In the genomic region with DNA sequence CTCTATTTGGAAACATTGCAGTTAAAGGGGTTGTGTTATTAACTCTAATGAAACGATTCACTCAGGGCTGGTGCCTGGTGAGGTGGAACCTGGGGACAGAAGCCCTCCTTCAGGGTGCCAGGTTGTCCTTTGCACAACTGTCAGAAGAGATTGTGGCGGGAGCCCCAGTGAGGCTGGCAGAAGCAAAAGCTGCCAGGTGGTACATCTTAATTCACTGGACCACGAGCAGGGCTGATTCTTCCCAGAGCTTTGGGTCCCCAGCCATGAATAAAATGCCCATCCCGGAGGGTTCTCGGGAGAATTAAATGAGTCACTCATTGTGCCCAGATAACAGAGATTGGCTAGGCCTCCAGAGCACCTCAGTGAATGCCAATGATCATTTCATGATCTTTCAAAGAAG, we compare ENCODE assay signal across 22 mouse cellular contexts.
"Had no signal": no experiment of that assay in that cellular context is flagged by ENCODE, and none has a peak within 500 bp of the region (broad histone marks: within the 10 kb centered on the region; RNA-seq: fewer than 3 reads in every experiment).

No protein-coding gene starts in this region.

- DNase-seq: kidney, adult 18-20 months; kidney, adult 9 months; kidney, postnatal 36 days; liver; lung, adult 18-20 months; lung, postnatal 10 days; lung, postnatal 36 days; retina, postnatal 1 day; right cerebral cortex, postnatal 25 days; spleen, adult 18-20 months; thymus, postnatal 25 days had no signal

- H3K9ac ChIP-seq: limb, embryonic 13.5 days; liver, embryonic 12.5 days; liver, embryonic 15.5 days; lung, embryonic 15.5 days; midbrain, embryonic 12.5 days; stomach, embryonic 15.5 days had no signal

- H3K4me1 ChIP-seq: limb, embryonic 10.5 days; limb, embryonic 13.5 days; liver, embryonic 12.5 days; liver, embryonic 15.5 days; lung, embryonic 15.5 days; megakaryocyte, embryonic 14.5 days; midbrain, embryonic 12.5 days; stomach, embryonic 15.5 days had no signal

- H3K4me3 ChIP-seq: limb, embryonic 10.5 days; limb, embryonic 13.5 days; liver, embryonic 12.5 days; liver, embryonic 15.5 days; lung, embryonic 15.5 days; megakaryocyte, embryonic 14.5 days; midbrain, embryonic 12.5 days; myocyte; stomach, embryonic 15.5 days had no signal

- H3K9me3 ChIP-seq: limb, embryonic 10.5 days; limb, embryonic 13.5 days; liver, embryonic 12.5 days; liver, embryonic 15.5 days; lung, embryonic 15.5 days; megakaryocyte, embryonic 14.5 days; midbrain, embryonic 12.5 days; stomach, embryonic 15.5 days had no signal

- H3K4me2 ChIP-seq: limb, embryonic 13.5 days; liver, embryonic 12.5 days; liver, embryonic 15.5 days; lung, embryonic 15.5 days; midbrain, embryonic 12.5 days; stomach, embryonic 15.5 days had no signal

- ATAC-seq: intestine, embryonic 16.5 days; liver, embryonic 12.5 days had no signal

- H3K27ac ChIP-seq: kidney, postnatal 0 days; limb, embryonic 10.5 days; limb, embryonic 13.5 days; liver, embryonic 12.5 days; liver, embryonic 15.5 days; lung, embryonic 15.5 days; midbrain, embryonic 12.5 days; stomach, embryonic 15.5 days had no signal

- H3K36me3 ChIP-seq: limb, embryonic 10.5 days; limb, embryonic 13.5 days; liver, embryonic 12.5 days; liver, embryonic 15.5 days; lung, embryonic 15.5 days; midbrain, embryonic 12.5 days; stomach, embryonic 15.5 days had no signal

- H3K27me3 ChIP-seq: liver, embryonic 12.5 days; liver, embryonic 15.5 days; lung, embryonic 15.5 days; midbrain, embryonic 12.5 days; stomach, embryonic 15.5 days had no signal
